Mouse (Mus musculus) layer of hippocampus, postnatal 36 days (tissue): ENCODE measurements at regions not wholly inside any gene's neighbourhood (a gene's known extent, or its start where the extent isn't known, plus 50 kb on each side); places are given as distances from the start of the nearest gene placed in this dataset.
"Not testable (repeated sequence)": the region's sequence is repeated elsewhere in the genome, so short reads cannot be mapped to it uniquely, and the experiment has no call there.

ENCODE experiments used
- DNase-seq, 2 experiments: peaks; one replicate each; pipeline ENCODE4 v3.0.0; 2022

- DNase-seq: no peak
Observed at GRCm38 (mm10) chr1:164744955-164745608, 51.4 kb upstream of the Dpt start.

GRCm38 (mm10) chr1:164744499-164744898, 51.9 kb upstream of the Dpt start:
- DNase-seq: no peak

GRCm38 (mm10) chr1:164742897-164743296, 53.5 kb upstream of the Dpt start:
- DNase-seq: not testable (repeated sequence)

DNA sequence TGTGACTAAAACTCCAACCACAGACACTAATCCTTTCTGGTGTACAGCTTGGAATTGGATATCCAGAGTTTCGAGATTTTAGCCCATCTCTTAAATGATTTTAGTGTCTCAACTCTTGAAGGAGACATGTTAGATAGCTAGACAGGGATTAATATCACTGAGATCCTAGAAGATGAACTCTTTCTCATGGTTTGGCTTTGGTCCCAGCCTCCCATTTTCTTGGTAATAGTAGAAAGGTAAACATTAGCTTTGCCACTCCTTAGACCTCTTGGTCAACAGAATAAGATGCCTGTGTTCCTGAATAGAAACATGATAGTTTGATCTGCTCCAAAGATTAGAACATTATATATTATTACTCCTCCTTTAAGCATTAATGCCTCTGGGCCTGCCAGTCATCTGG, 60.8 kb upstream of the Dpt start:
- no peak for DNase-seq

GRCm38 (mm10) chr1:164733741-164734140, 62.7 kb upstream of the Dpt start:
- no peak for DNase-seq

DNA sequence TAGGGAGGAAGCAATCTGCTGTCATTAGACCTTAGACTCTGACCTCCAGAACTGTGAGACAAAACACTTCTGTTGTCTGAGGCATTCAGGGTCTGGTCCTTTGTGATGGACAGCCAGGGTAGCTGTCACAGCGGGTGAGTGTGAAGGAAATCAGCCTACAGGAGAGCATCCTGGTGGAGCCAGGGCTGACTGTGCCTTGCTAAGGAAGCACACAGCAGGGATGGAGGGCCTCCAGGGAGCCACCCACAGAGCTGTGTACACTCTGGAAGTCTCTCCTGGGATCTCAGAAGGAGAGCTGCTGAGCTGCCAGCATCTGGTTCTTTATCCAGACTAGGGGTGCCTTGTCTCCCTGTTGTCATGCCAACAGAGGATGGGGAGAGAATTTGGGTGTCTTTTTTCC, 74.4 kb upstream of the Dpt start:
- DNase-seq: peak; percentile 24 to 40

- no peak for DNase-seq
Observed at GRCm38 (mm10) chr1:164714905-164715304, 81.5 kb upstream of the Dpt start.

GRCm38 (mm10) chr1:164713798-164714551, 82.5 kb upstream of the Dpt start:
- DNase-seq: no peak

- no peak for DNase-seq
Observed at GRCm38 (mm10) chr1:164712514-164712913, 83.9 kb upstream of the Dpt start.

DNA sequence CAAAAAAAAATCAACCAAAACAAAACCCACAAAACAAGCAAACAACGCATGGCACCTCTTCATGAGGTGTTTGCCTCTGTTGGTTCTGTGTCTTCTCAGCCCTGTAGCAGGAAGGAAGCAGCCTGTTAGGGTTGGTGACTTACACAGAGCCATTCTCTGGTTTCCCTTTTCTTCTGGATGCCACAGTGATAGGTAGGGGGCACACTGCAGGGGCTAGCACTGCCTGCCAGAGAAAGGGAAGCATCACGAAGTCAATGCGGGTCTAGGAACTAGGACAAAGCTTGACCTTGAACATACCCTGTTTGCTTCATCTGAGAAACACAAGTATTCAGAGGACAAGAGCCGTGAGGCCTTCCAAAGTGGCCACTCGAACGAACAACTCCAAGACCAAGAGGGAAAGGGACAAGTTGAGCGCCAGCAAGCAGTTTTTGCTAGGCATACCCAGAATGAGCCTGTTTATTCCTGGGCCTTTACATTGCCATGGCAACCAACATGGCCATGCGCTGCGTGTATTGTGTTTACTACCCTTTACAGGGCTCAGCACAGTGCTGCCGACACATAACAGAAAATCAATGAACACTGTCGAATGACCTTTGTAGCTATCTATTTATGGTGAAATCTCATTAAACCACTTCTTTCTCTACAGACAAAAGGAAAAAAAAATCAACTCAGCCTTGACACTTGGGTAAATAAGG, 91.9 kb upstream of the Dpt start:
- peak in 1 of 2 experiments; percentile 24 for DNase-seq

DNA sequence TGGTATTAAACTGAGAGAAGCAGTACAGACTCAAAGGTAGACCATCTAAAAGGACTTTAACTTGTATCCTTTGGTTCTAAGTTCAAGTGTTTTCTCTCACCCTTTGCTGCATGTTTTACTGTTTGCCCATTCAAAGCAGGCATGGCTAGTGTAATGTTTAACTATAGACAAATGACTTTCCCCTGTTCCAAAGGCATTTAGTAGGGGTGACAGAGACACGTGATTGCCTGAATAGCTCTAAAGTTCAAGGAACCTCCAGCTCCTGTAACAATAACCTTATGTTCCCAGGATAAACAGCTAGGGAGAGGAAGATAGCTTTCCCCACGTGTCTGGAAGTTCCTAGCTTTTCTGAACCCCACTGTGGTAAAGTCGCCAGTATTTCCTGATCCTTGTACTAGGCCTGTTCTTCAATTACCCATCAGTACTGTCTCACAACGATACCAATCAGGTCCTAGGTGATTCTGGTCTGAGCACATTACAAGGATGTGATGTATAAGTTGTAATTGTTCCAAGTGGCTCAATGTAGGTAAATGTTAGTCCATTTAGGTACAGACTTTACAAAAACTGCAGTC, 92.8 kb upstream of the Dpt start:
- DNase-seq: no peak

GRCm38 (mm10) chr1:164690055-164690454, 106.4 kb upstream of the Dpt start:
- DNase-seq: no peak

DNA sequence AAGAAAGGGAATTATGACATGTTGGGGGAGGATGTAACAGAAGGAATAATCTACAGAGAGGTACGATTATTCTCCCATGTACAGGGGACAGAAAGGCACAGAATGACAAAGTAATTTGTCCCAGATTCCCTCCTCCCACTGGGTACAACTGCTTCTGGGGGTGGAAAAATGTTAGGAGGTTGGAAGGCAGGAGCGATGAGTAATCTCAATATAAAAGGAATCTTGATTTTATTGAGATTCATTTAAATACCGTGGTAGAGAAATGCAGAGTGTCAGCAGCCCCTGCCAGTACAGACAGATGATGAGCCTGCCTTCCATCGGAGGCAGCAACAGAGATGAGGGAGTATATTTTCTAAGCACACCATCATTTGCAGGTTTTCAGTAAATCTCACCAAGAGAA, 107.1 kb upstream of the Dpt start:
- DNase-seq: peak; percentile 41 to 49

DNA sequence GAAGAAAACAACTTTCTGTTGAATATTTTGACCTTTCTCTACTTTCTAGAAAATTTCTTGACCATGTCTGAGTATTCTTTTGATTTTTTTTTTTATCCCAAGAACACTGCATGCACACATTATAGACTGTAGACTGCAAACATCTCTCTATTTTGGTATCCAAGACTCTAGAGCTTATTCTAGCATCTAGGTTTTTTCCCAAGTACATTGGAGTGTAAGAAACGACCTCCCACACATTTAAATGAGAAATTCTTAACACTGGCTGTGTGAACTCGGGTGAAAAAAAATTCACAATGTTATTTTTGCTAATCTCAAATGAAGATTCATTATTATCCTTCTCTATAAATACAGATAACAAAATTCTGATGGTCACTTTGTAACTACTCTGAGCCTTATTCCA, 112.0 kb upstream of the Dpt start:
- DNase-seq: no peak

GRCm38 (mm10) chr1:164683788-164684187, 112.7 kb upstream of the Dpt start:
- DNase-seq: peak; percentile 34 to 39

- DNase-seq: no peak
Observed at GRCm38 (mm10) chr1:164682867-164683599, 113.4 kb upstream of the Dpt start.

DNA sequence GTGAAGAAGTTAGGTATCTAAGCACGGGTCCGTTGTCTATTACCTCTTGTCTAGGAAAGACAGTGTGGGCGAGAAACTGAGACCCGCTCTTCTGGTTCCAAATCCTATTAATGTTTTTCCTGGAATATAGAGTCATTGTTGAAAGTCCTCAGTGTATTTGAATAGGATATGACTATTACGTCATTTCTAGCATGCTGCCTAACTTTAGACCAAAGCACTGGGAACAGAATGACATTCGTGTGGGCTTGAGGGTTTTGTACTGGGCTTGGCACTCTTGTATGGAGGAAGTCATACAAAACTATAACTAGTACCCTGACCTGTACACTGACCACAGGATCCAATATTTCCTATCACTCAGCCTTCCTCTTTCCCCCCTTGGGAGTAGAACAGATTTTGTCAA, 114.0 kb upstream of the Dpt start:
- DNase-seq: no peak

DNA sequence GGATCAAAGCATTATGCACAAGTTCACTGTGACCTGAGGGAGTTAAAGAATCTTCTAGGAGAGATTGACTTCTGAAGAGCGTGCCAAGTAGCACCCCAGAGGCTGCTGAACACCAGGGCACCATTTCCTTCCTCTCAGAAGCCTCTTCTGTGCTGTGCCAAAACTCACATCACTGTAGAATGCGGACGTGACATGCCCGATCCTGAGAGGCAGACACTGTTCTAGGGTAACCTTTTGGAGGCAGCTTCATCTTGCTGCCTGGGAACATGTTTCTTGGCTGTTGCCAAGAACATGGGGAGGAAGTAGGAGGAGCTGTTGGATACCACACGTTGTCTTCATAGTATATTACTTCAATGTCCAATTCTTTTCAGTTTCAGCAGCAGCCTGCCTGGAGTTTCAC, 114.9 kb upstream of the Dpt start:
- peak; percentile 39 to 45 for DNase-seq

DNA sequence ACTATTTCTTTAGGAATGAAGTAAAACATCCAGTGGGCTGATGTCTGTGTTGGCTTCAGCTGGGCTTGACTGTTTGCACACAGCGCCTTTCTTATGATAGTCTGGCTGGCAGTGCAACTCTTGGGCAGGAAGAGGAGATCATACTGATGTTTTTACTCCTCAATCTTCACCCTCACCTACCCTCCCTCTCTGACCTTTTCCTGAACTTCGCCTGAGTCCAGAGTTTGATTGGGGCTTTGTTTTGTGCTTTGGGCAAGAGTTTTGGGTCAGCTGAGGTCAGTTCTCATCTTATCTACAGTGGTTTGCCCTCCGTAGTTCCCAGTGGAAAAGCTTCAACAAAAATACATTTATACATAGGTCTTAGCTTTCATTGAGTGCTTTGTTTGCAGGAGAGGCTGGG, 118.1 kb upstream of the Dpt start:
- no peak for DNase-seq

DNA sequence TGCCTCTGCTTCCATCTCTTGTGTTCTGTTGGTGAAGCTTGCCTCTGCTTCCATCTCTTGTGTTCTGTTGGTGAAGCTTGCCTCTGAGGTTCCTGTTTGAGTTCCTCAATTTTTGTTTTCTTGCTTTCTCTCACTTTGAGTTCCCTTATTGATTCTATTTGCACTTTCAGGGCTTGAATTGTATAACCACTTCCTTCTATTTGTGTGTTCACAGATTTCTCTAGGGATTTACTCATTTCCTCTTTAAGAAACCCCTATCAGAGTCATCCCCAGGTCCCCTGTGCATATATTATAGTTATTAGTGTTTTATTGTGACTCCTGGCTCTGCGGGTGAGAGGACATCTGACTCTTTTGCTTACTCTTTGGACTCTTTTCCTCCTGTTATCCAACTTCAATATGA, 144.2 kb upstream of the Dpt start:
- DNase-seq: no peak

- DNase-seq: no peak
Observed at GRCm38 (mm10) chr1:164637901-164638462, 158.5 kb upstream of the Dpt start.

GRCm38 (mm10) chr1:164631679-164632078, 164.8 kb upstream of the Dpt start:
- DNase-seq: peak; percentile 15 to 18
